Mouse (Mus musculus) kidney, adult 2 months (tissue): ENCODE measurements around the gene Fam25c.
"Not testable (repeated sequence)": the region's sequence is repeated elsewhere in the genome, so short reads cannot be mapped to it uniquely, and the experiment has no call there.

Experiments used
- CTCF ChIP-seq: fragments of 200-500 bp; conservative IDR thresholded peaks from 2 replicates; pipeline ENCODE4 v1.5.1; 2011; ENCODE audit warnings: low read depth, mild to moderate bottlenecking, control low read depth, low read length, moderate library complexity, mixed read lengths; ENCODE audit not compliant: insufficient read depth, insufficient read length
- POLR2A ChIP-seq: fragments of 200-500 bp; IDR thresholded peaks from one replicate; pipeline ENCODE4 v1.6.1; 2011; ENCODE audit warnings: low read depth, low read length, control low read depth

- not testable (repeated sequence) for TF ChIP-seq CTCF, POLR2A
Measured at GRCm38 (mm10) chr14:34364254-34365146, 9.3 kb upstream of the Fam25c start.
